Mouse (Mus musculus) T-helper 2 cell (primary cell): ENCODE data around the gene Xpc.

Experiments used
- in situ Hi-C: fragments of 300-600 bp; cut with MboI, MseI; formaldehyde crosslinking; loops from one replicate; pipeline ENCODE4 v1.15.1; 2025; ENCODE audit warnings: high pct_unique_total_duplicates

Xpc gene

DNA sequence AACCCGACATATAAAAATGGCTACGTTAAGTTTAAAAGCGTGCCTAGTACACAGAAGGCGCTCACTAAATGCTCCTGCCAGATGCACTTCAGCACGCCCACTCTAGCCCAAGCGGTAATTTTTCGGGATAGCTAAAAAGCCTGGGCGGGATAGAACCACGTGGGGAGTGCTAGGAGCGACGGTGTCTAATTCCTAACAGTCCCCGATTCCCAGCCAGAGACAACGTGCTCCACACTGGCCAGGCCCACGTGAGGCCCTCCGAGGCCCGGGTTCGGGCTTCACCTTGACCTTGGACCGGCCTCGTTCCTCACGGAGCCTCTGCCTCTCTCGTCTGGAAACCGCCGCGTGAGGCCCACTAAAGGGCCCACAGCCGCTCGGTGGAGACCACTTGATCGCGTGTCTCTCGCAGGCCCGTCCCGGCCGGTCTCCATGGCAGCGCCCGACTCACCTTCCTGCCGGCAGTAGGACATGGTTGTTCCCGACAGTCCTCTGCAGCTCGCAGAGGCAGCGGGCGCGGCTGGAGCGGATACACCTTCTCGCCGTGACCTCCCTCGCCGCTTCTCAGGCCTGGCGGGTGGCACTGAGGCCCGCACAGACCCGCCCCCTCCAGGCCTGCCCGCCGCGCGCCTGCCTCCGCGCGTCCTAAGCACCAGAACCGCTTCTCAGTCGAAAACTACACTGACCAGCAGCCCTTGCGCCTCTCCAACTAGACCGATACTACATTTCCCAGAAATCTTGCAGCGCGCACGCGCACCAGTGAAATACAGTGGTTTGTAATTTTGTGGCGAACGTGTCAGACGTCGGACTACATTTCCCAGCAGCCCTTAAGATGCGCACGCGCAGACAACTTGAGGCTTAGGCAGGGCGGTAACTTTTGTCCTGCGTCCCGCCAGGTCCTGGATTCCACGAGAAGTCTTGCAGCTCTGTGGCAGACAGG, 42.6 kb downstream of the Xpc start, which contains the start of the genes Chchd4 and Tmem43:
Chchd4 (minus strand) TSS at position 679 of the 937 bp plus-strand sequence.
Tmem43 (plus strand) TSS at position 836 of the 937 bp plus-strand sequence.
- in situ Hi-C loops = loop anchor here (5.0 kb wide), 1 partner anchor 39 kb away; no protein-coding TSS in a partner anchor

DNA sequence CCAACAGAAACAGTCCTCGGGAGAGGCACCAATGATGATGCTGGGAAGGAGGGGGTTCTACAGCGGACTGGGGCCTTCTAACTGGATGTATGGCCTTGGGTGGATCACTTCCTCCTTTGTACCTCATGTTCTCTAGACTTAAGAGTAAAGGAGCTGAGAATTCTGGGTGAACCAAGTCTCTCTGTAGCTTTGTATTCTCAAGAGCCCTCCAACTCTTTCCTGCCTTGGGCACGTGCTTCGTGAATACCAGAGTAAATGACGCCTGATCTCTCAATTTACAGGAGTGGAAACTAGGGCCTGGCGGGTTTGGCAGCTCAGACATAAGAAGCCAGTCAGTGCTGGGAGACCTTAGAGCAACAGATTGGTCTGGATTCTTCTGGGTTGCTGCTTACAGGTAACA, 43.4 kb downstream of the Xpc start:
- in situ Hi-C loops = loop anchor here (5.0 kb wide), 1 partner anchor 40 kb away; no protein-coding TSS in a partner anchor

GRCm38 (mm10) chr6:91471427-91471826, 44.3 kb downstream of the Xpc start:
- in situ Hi-C loops = loop anchor here (5.0 kb wide), 1 partner anchor 41 kb away; no protein-coding TSS in a partner anchor

DNA sequence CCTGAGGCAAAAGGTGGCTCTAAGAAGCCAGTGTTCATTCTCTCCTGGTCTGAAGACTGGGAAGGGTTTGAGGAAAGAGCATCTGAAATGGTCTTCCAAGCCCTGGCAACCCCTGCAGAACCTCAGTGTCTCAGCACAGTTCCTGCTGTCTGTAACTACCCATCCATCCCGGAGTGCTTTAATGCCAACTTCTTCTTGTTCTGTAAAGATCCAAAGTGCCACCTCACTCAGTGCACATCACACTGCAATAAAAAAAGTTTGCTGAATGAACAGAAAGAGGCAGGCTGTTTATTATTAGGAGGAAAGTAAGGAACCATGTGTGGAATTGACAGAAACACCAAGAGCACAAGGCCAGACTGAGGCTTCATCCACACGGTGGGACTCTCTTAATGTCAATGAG, 45.0 kb downstream of the Xpc start:
- in situ Hi-C loops = loop anchor here (5.0 kb wide), 1 partner anchor 42 kb away; no protein-coding TSS in a partner anchor

GRCm38 (mm10) chr6:91467106-91467505, 48.6 kb downstream of the Xpc start:
- in situ Hi-C loops = no loop called here

GRCm38 (mm10) chr6:91465756-91466155, 49.9 kb downstream of the Xpc start:
- in situ Hi-C loops = no loop called here

GRCm38 (mm10) chr6:91459471-91459870, 56.2 kb downstream of the Xpc start:
- in situ Hi-C loops = no loop called here

- in situ Hi-C loops = no loop called here
Measured at GRCm38 (mm10) chr6:91454546-91454945, 61.1 kb downstream of the Xpc start.

DNA sequence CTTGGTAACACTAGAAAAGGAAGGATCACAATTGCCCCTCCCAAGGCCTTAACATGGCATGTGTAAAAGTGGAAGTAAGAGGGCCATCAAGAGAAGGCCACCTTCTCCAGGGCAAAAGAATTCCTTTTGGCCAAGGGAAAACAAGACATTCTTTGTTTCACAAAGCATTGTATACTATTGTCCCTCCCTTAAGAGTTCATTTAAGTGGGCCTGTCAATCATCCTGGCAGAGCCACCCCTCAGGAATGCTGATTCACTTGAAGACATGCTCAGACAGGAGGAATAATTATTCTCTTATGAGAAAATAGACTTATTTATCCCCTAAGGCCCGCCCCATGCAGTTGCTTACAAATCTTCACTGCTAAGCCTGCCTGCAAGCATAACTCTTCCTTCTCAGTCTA, 63.6 kb downstream of the Xpc start:
- in situ Hi-C loops = no loop called here

DNA sequence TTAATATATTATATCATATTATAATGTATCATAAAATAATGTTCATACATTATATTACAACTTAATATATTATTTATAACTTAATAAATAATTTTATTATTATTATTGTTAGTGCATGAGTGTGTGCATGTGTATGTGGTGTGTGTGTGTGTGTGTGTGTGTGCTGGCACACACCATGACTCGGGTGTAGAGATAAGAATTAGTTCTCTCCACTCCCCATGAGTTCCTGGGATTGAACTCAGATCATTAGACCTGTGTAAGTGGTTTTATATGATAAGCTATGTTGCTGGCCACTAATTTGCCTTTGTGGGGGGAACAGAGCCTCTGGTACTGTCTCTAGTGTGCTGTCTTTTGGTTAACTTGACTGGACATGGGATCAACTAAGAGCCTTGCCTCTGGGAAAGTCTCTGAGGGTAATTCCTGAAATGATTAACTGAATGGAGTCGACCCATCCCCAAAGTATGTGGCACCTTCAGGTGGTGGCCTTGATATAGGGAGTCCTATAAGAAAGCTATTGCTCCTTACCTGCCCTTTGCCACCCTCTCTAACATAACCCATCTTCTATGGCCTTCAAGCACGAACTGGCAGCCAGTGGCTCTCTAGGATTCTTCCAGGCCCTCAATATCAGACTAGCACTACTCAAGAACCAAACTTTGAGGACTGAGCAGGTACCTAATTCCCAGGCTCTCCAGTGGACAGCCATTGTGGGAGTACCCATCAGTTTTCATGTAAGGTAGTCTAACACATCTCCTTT, 66.0 kb downstream of the Xpc start:
- in situ Hi-C loops = no loop called here

- in situ Hi-C loops = no loop called here
Measured at GRCm38 (mm10) chr6:91445316-91445715, 70.4 kb downstream of the Xpc start.

DNA sequence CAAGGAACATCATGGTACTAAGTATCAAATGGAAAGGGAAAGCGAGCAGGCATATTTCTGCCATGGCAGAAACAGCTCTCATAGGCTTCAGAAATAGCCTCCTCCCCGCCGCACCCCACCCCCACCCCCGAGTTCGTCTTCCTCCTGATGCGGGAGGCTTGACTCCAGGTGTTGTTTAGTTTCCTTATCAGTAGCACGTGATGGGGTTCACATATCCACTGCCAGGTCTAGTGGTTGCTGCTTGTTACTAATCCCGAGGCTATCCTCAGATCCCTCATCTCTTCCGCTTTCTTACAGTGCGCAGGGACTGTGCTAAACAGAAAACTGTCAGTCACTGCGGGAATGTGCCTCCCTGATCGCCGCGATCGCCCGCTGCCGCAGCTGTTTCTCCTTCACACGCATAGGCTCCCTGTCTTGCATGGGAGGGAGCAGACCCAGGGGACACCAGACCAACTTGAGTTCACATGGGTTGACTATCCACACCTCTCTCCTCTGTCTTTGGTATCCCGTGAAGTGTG, 74.5 kb downstream of the Xpc start:
- in situ Hi-C loops = no loop called here

- in situ Hi-C loops = no loop called here
Measured at GRCm38 (mm10) chr6:91440474-91441144, 75.1 kb downstream of the Xpc start.
